Mouse (Mus musculus) kidney, postnatal 10 days (tissue): ENCODE results near the gene Wnt2.

ENCODE experiments used
- DNase-seq: peaks from one replicate; pipeline ENCODE4 v3.0.0; 2021; ENCODE audit warnings: mixed read lengths

Wnt2 gene

DNA sequence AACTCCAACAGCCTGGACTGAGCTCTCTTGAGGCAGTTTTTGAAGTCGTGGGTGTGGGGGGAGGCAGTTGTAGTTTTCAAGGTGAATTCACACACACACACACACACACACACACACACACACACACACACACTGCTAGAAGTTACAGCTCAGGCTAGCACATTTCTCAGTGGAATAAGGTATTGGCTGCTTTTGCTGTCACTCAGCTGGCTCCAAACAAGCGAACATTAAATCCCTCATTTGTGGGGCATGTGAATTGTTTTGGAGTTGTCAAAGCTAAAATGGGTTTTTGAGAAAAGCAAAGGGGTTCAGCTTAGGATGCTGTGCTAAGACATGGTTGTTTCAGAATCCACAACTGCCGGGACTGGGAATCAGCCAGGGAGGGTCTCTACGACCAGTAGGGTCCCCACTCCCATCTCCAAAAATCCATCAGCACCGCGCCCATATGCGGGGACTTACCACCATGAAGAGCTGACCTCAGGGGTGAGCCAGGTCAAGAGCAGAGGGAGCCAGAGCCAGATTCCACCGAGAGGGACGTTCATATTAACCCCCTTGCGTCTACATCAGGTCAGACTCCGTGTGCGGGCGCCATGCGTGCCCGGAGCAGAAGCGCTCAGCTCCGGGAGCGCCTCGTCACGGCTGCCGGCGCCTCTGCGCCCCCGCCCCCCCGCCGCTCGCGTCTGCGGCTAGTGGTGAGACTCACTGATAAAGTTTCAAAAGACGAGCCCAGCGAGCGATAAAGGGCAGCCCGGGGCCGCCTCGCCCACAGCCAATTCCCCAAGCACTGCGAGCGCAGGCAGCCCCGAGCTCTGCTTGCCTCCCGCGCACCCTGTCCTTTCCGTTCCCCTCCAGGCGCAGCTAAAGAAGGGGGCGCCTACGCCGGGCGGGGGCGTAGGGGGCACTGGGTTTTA is at the start of gene Wnt2:
Gene Wnt2, minus strand, starts transcription at position 840 of the 911 bp plus-strand sequence.
- DNase-seq: peak; percentile 29

DNA sequence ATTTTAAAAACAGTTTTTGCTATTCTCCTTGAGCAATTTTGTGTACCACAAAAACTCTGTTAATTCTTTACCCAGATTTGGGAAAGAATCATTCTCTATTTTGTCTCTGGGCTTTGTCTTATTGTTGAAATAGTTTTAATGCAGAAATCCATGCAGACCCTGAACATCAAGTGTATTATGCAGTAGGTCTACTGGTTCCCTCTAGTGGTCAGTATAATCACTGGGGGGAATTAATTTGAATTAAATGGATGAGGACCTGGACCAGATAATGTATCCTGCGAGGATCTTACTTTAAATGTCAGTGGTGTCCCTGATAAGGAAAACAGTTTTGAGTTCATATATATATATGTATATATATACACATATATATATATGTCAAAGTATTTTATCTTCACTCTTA is 48.2 kb upstream of the Wnt2 start:
- no peak for DNase-seq

DNA sequence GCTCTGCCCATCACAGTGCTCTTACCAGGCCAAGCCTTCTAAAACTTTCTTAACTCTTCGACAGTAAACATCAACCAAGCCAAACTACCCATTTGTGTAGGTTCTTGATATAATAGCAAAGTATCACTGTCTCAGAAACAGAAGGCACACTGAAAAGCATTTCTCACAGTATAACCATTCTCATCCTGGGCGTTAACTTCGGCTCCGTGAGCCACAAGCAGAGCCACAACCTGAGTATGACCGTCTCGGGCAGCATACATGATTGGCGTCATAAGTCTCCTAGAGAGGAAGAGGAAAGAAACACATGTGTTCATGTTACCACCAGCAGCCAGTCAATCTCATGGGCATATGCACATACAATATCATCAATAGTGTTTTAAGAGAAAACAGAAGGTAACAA is 46.6 kb upstream of the Wnt2 start:
- DNase-seq: no peak

DNA sequence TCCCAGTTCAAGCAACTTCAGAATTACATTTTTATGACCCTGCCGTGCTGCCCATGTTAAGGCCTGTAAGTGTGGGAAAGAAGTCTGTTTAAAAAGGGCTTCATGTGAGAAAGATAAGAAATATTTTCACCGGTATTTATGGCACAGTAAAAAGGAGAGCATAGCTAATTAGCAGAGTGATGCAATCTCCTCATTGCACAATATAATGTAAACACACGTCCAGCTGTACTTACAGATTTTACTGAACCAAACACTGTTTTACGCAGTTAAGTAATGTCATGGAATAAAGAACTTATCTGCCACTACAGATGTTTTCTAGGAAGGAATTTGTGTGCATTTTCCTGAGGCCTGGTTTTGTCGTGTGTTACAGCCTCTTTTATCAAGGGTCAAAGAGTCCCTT is 46.2 kb upstream of the Wnt2 start:
- no peak for DNase-seq

DNA sequence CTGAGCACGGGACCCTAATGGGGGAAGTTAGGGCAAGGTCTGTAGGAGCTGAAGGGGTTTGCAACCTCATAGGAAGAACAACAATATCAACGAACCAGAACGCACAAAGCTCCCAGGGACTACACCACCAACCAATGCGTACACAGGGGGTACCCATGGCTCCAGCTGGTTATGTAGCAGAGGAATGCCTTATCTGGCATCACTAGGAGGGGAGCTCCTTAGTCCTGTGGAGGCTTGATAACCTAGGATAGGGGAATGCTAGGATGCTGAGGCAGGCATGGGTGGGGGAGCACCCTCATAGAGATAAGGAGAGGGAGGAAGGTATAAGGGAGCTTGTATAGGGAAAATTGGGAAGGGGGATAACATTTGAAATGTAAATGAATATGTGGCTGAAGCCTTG is 27.5 kb upstream of the Wnt2 start:
- no peak for DNase-seq

DNA sequence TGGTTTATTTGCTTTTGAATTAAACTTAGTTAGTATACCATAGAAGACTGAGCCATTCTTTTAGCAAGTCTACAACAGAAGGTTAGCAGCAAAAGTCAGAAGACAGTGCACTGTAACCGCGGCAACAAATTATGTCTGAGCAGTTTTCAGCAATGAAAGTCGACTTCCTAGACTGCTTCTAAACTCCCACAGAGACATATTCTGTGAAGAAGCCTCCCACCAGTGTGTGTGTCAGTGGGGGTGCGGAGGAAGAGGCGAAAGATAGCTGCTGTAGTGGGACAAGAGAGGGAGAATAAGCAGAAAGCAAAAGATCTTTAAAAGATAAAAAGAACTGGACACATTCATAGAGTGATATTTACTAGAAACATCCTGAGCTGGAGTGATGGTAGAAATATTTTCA is 21.3 kb upstream of the Wnt2 start:
- no peak for DNase-seq

DNA sequence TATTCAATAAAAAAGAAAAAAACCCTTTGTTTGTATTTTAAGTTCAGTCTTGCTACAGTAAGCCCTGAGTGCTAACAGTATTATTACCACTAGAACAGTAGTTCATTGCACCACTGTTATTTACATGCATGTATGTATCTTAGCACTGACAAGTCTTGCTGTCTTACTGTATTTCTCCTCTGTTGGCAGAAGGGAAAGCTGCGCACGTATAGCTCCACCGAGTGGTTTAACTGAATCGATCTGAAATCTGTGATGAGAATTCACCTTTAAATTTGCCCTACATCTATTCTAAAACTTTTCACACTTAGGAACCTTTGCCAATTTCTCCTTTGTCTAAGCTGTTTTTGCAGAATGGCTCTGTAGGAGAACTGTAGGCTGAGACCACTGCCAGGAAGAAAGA is 13.9 kb upstream of the Wnt2 start:
- no peak for DNase-seq

DNA sequence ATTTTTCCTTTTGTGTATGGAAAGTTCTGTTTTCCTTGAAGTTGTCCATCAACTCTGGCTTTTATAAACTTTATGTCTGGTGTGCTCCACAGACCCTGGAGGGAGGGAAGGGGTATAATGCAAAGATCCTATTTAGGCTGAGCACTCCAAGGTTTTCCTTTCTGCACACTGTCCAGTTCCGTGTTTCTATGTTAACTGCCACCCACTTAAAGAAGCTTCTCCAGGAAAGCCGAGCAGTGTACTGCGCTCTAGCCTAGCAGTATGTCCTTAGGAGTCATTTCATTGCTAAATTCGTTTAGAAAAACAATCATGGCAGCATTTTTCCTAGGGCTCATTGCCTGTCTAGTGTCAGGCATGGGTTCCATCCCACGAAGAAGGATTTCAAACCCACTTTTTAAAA is 12.8 kb upstream of the Wnt2 start:
- no peak for DNase-seq

DNA sequence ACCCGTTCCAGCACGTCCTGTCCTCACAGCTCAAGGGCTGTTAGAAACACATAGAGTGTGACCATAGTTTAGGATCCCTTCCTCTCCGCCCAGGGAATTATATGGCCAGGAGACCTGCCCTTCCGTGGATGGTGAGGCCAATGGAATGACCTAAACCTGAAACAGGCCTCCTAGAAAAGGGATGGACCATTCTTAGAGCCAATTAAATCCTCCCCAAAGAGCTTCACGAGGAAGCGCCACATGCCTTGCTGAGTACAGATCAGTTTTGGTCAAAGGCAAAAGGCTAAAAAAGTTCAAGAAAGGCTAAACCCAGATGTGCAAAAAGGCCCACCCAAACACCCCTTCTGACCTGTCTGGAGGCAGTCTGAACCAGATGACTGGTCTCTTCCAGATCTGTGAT is 1.9 kb upstream of the Wnt2 start:
- no peak for DNase-seq

DNA sequence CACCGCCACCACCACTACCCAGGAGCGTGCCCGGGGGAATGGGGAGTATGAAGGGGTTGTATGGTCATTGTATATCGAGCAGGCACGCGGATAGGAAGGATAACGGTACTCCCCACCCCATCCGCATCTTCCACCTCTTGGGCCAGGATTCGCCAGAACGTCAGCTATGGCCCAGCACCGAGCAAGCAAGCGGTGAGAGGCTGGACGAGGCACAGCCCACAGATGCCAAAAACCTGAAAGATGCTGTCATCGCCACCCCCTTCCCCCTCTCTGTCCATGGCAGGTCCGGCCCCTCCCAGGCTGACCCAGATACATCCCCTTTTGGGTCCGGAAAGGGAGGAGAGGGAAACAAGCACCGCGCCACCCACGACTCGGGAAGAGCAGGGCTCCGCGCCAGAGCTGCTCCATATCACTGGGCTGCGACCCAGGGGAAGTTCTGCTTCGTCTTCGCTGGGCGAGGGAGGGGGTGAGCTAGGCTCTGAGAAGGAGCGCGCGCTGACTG is 1.2 kb upstream of the Wnt2 start:
- DNase-seq: peak; percentile 77

DNA sequence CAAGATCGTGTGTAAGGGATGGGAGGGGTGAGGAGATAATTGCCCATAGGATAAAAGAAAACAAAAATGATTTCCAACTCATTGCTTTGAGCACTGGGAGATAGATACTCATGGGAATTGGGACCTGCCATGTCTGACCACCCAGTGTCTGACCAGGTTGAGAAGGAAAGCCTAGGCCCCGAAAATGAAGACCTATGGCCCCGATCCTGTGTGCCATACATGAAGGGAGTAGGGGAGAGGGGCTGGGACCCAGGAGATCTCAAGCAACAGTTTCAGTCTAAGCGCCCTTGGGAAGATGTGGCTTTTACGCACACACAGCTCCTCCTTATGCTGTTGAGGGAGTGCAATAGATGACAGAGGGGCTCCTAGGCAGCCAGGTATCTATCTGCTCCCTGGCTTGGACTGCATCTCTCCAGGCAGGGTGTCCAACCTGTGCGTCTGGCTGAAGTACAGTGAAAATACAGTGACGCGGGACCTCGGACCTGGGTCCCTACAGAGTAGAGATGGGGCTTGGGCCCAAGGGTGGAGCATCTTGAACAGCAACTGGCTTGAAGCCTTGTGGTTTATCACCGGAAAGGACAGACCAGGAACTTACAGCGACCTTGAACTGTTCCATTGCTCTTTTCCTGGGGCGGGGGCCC is 603 bp upstream of the Wnt2 start:
- DNase-seq: peak; percentile 9

DNA sequence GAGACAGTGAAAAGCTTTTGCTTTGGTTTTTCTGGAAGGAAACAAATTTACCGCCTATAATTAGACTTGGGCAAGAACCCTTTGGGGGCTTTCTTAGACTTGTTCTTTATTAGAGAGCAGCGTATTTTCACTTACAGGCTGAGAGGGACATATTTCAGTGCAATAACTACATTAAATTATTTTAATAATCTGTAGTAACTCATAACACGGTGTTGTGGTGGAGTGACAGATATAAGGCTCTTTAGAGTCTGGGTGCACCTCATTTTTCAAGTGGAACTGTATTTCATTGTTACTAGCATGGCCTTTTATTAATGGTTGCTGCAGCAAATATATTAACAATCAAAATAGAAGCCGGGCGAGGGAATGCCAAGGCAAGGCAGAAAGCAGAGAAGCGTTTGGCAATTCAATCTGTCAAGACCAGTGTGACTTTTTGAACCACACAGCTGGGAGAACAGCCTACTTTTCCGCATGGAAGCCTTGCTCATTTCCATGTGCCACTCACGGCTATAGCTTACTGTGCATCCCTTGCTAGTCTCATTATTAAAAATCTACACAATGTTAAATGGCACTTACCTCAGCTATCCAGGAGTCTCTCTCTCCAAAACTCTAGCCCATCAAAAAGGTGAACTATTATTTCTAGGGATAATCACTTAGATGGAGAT is 6.1 kb downstream of the Wnt2 start:
- DNase-seq: no peak

DNA sequence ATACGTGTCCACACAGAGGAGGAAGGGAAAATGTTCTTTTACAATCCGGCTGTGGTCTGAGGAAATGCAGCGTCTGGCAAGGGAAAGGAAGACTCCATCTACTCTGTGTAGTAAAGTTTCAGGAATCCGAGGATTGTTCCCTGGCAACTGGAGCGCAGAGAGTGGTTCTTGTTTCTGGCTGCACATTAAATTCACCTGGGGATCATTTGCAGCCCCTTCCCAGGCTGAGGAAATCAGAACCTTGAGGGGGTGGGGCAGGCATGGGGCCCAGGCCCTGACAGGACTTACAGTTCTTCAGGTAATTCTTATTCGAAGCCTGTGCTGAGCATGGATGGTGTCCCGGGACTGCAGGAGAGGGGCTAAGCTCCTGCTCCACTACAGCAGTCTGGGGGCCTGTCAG is 17.0 kb downstream of the Wnt2 start:
- no peak for DNase-seq

DNA sequence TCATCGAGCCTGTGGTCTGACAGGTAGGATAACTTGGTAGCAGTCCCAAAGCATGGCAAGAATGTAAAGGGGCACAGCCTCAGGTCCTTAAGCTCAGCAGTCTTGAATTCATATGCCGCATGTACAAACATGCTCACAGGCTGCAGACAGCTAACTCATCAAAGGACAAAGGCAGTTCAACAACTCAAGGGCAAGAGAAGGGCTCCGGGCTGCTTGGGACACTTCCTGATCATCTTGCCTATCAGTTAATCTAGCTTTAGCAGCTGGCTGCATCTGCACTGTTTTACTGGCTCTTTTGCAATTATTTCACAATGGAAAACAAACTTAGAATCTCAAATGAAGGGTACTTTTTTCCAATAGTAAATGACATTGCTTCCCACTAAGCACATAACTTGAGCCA is 23.0 kb downstream of the Wnt2 start:
- DNase-seq: peak; percentile 25

DNA sequence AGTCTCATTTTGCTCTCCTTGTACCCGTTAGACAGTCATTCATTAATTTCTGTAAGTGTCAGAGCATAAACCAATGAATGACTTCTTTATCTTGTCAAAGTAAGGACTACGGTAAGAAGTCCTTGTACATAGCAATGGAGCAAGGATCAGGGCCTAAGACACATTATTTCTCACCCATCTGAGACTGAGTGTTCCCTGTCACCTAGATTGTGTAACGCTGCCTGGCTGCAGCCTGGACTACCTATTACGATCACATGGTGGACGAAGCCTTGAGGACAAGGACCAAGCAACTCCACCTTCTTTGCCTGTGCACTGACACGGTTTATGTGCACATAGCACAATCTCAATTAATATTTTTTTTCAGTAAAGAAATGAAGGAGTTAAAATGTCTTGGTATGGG is 28.3 kb downstream of the Wnt2 start:
- DNase-seq: no peak

DNA sequence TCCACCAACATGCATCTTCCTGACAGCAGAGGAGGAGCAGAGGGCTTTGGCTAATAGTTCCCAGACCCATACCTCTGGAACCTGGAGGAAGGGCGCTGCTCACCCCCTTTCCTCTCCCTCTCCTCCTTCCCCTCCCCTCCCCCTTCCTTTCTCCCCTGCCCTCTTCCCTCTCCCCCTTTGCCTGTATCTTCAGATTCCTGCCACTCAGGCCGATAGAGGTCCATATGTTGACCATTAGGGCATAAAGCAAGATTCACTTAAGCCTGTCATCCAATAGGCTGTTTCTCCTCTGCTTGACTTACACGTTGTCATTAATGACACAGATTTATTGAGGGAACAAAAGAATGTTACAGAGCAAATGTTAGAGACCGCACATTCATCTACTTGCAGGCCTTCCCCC is 31.9 kb downstream of the Wnt2 start:
- DNase-seq: no peak

DNA sequence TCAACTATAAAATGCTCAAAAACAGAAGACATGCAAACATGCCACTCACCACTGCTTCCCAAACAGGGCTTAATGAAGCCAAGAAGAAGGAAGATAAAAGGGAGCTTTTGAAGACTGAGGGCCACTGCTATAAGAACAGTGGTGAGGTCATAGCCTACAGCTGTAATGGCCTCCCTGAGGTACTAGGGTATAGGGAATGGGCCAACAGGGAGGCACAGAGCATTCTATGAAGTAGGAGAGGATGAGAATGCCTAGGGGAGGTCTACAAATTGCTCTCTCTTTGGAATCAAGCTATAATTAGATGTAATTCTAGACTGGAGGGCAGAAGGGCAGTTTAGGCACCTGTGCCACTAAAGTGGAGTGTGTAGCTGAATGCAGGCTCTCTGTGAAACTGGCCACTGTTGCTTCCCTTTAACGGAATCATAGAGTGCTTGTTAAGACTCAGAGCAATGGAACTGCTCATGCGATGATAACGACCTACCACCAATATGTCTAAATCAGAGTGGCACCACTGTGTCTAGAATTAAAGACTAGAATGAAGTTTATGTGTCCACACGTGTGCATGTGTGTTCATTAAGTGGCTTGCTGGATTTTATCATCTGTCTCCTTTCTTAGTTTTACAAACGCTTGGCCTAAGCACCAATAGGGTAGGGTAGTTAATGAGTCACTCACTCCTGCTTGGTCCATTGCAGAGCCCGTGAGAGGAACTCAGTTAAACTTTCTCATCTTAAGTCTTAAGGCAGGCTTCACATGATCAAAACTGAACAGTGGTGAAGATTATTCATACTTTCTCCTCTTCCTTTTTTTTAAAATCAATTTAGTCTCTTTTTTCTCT is 35.2 kb downstream of the Wnt2 start:
- no peak for DNase-seq

DNA sequence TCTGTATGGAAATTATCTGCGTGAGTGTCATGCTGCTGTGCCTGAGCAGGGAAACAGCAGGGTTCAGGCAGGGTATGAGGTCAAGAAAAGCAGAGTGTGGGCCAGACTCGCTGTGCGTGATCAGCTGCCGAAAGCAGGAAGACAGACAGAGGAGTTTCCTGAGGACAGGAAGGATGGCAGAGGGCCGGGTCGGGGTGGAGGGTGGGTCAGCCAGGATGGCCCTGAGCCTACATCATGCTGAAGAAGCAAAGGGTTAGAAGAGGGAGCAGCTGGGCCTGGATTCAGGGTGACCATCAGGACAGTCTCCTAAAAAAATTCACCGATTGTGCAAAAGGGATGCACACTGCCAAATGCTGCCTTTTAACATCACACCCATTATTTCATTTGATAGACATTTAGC is 38.8 kb downstream of the Wnt2 start:
- peak; percentile 34 for DNase-seq

DNA sequence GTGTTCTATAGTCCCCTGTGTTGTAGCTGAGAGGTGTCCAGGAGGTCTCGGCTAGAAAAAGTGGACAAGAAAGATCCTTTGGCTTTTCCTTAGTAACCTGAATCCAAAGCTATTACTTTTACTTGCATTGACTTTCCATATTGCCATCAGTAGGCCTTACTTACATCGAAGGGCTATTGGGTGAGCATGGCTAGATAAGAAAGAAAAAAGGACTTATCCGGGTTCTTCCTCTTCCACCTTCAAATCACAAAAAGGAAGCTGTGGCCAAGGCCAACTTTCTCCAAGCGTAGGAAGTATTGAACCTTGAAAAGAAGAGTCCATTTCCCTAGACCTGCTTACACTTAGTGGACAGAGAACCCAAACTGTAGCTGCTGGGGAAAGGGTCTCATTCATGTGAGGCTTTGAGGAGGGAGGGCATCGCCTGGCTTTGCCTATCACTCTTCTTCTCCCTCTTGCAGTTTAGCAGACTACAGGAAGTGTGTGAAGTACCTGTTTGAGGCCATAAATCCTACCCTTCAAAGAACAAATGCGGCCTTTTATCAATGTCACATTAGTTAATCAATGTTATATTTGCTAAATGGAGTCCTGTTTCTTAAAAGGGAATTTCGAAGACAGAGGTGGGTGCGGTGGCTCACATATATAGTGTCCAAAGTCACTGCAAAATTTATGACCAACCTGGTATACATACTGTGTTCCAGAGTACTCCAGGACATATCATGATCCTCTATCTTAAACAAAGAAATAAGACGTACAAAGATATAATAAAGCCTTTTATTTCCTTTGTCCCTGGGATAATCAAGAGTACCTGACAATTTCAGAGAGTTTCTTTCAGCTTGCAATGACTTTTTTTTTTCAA is 40.0 kb downstream of the Wnt2 start:
- DNase-seq: no peak

DNA sequence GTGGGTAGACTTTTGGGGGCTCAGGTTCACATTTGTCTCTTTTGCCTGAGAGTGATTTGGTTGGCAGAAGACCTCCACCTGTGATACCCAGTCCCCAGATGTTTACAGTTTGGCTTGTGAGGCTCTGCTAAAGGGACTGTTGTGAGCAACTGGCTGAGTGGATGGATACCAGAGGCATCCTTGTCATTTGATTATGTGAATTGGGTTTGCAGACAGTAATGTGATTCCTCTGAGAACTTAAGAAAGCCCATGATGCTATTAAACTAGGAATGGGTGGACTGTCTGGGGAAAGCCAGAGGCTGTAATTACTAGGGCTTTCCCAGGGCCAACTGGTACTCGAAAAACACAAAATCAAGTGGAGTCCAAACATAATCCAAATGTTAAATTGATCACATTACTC is 51.0 kb downstream of the Wnt2 start:
- no peak for DNase-seq

DNA sequence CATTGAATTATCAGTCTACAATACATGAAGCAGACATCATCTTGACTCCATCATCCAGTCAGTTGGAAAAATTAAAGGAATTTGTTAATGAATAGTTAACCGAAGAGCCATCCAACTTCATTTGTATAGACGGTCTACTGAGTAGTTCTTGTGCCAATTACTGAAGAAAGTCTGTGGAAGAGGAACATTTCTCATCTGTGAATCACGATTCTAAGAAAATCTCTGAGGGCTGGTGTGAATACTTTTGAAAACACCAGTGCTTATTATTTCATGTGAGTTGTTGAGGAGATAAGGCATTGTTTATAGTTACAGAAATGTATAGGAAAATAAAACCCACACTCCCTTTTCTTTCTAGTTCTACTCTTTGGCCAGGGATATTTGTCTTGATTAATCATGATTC is 51.5 kb downstream of the Wnt2 start:
- no peak for DNase-seq

DNA sequence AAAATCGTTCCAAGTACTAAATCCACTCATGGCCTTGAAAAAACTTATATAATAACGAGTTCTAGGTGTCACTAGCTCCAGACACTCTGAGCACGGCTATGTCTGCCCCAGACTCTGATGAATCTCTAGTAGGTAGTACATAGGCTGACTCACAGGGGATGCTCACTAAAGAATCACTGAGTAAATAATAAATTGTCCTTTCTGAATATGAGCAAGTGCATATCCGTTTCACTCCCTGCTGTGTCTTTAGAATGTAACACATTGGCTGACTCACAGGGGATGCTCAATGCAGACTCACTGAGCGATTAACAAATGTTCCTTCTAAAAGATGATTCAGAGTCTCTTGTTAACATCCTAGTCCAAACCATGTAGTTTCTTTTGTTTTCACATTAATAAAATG is 52.1 kb downstream of the Wnt2 start:
- no peak for DNase-seq
